Mouse (Mus musculus) heart, adult 2 months (tissue): Measurements from ENCODE around the gene Ptpn12. TPM values are rescaled to one million over a fixed set of nuclear protein-coding genes. Genes with fewer than 3 reads are reported as not detected.

Source experiments
- DNase-seq, 2 experiments: peaks; one replicate each; pipeline ENCODE4 v3.0.0; 2021
- H3K27ac ChIP-seq: fragments of 200-600 bp; 2 replicates; pipeline ENCODE4 v1.8.1; 2022
- H3K27me3 ChIP-seq: fragments of 200-500 bp; 2 replicates; pipeline ENCODE4 v1.6.1; 2012; ENCODE audit warnings: mild to moderate bottlenecking, low read length, inconsistent platforms, mixed read lengths; ENCODE audit not compliant: control insufficient read depth, insufficient read depth
- H3K36me3 ChIP-seq: fragments of 200-500 bp; 2 replicates; pipeline ENCODE4 v1.6.1; 2012; ENCODE audit warnings: low read length, inconsistent platforms; ENCODE audit not compliant: control insufficient read depth, insufficient read depth
- H3K4me1 ChIP-seq: fragments of 200-500 bp; 2 replicates; pipeline ENCODE4 v1.6.1; 2011; ENCODE audit warnings: low read length; ENCODE audit not compliant: control insufficient read depth, insufficient read depth
- H3K4me3 ChIP-seq: fragments of 200-600 bp; 2 replicates; pipeline ENCODE4 v1.8.1; 2022
- H3K79me2 ChIP-seq: fragments of 200-500 bp; replicated peaks from 2 replicates; pipeline ENCODE4 v1.6.1; 2012; ENCODE audit warnings: mild to moderate bottlenecking, inconsistent platforms, low read length, moderate library complexity, mixed read lengths; ENCODE audit not compliant: control insufficient read depth, insufficient read depth
- H3K9ac ChIP-seq: fragments of 200-500 bp; 2 replicates; pipeline ENCODE4 v1.6.1; 2012; ENCODE audit warnings: low read depth, mild to moderate bottlenecking, control low read depth, inconsistent platforms, low read length, mixed read lengths
- CTCF ChIP-seq: fragments of 200-600 bp; IDR thresholded peaks from 2 replicates; pipeline ENCODE4 v1.8.1; 2022; ENCODE audit warnings: antibody characterized with exemption, mild to moderate bottlenecking, moderate library complexity
- EP300 ChIP-seq: fragments of 200-500 bp; IDR thresholded peaks from 2 replicates; pipeline ENCODE4 v1.6.1; 2011; ENCODE audit warnings: low read depth, low read length, control low read depth; ENCODE audit not compliant: insufficient read depth
- POLR2A ChIP-seq: fragments of 200-500 bp; IDR thresholded peaks from 2 replicates; pipeline ENCODE4 v1.6.1; 2011; ENCODE audit warnings: mild to moderate bottlenecking, low read depth, low read length, control low read depth; ENCODE audit not compliant: insufficient read depth
- WGBS: fragments of 180-500 bp; shearing (Covaris S2); methylation state at CpG from one replicate; pipeline ENCODE4 v1.1.7; 2018; 5-methylcytosine and 5-hydroxymethylcytosine counted together
- intact Hi-C: fragments of 180-260 bp; cut with DNase I; formaldehyde crosslinking; loops from one replicate; pipeline ENCODE4 v1.15.1; 2025
- polyA plus RNA-seq: library from polyadenylated mRNA; depleted of rRNA; stranded (reverse); fragments of >200 nt; gene quantifications from 2 replicates; pipeline ENCODE4 v1.2.3, GENCODE M21; 2012
- total RNA-seq, 2 experiments: library from RNA; stranded (reverse); gene quantifications; 2 replicates each; pipeline ENCODE4 v1.2.3; 2021

Gene Ptpn12
- total and polyA plus RNA-seq, 3 experiments, result 24.8 to 29.0 (median 28.8) TPM

- peak; percentile 85 to 89 for DNase-seq
- WGBS, result under 1% methylated on average over 20 of the region's 20 CpGs
- peak overlapping the region; percentile 86 for H3K27ac ChIP-seq
- H3K4me1 ChIP-seq, result peaks cover 14% of the 10 kb centered on the region
- peaks cover 21% of the 10 kb centered on the region for H3K36me3 ChIP-seq
- intact Hi-C loops, result loop anchor here (1.0 to 10.0 kb wide), 6 partner anchors 42 to 370 kb away; partner anchors contain the start of genes Ccdc146, Fam185a, Phtf2 and Tmem60
- TF ChIP-seq CTCF (0 out of 2 replicates have a peak, but pooled peaks have one; percentile 3), EP300 (peak; percentile 77; the same call in 1 of the 2 replicates), POLR2A (peak; percentile 76)
- H3K79me2 ChIP-seq, result no peaks in the 10 kb centered on the region; the same call in 1 of the 2 replicates
- no peaks in the 10 kb centered on the region for H3K27me3 ChIP-seq
- H3K9ac ChIP-seq, result peak overlapping the region; percentile 99
- H3K4me3 ChIP-seq, result peak overlapping the region; percentile 83
Observed at GRCm38 (mm10) chr5:21054472-21055070, 1.1 kb downstream of the Ptpn12 start.

- Histone ChIP-seq H3K4me3 (peak overlapping the region; percentile 83), H3K27ac (peak overlapping the region; percentile 86), H3K36me3 (peaks cover 23% of the 10 kb centered on the region), H3K9ac (peak overlapping the region; percentile 38), H3K79me2 (no peaks in the 10 kb centered on the region; the same call in 1 of the 2 replicates), H3K27me3 (no peaks in the 10 kb centered on the region), H3K4me1 (peaks cover 16% of the 10 kb centered on the region)
- WGBS, result 11% methylated on average over 3 of the region's 3 CpGs
- peak in 1 of 2 experiments; percentile 23 for DNase-seq
- TF ChIP-seq EP300 (no peak), CTCF (no peak), POLR2A (no peak)
- intact Hi-C loops, result loop anchor here (1.0 to 10.0 kb wide), 7 partner anchors 19 to 371 kb away; partner anchors contain the start of genes Ccdc146, Fam185a, Phtf2 and Tmem60
Observed at GRCm38 (mm10) chr5:21053571-21054307, 2.0 kb downstream of the Ptpn12 start.

- H3K4me1 ChIP-seq, result peaks cover 16% of the 10 kb centered on the region
- no peak for DNase-seq
- H3K36me3 ChIP-seq, result peaks cover 23% of the 10 kb centered on the region
- H3K79me2 ChIP-seq, result peaks cover under 1% of the 10 kb centered on the region; the same call in 1 of the 2 replicates
- intact Hi-C loops, result loop anchor here (2.0 to 10.0 kb wide), 4 partner anchors 18 to 372 kb away; partner anchors contain the start of genes Ccdc146 and Fam185a
- no peak for TF ChIP-seq POLR2A
- no peak for TF ChIP-seq CTCF
- TF ChIP-seq EP300, result no peak
- H3K9ac ChIP-seq, result no peak overlapping the region
- H3K4me3 ChIP-seq, result no peak overlapping the region
- no peaks in the 10 kb centered on the region for H3K27me3 ChIP-seq
- WGBS, result 90% methylated on average over 1 of the region's 1 CpGs
- H3K27ac ChIP-seq, result no peak overlapping the region; the same call in 1 of the 2 replicates
Observed at GRCm38 (mm10) chr5:21052521-21052920, 3.2 kb downstream of the Ptpn12 start.

GRCm38 (mm10) chr5:21050770-21051122 is 5.0 kb downstream of the Ptpn12 start:
- Histone ChIP-seq H3K4me3 (no peak overlapping the region), H3K9ac (no peak overlapping the region), H3K27ac (no peak overlapping the region), H3K36me3 (peaks cover 33% of the 10 kb centered on the region), H3K4me1 (peaks cover 17% of the 10 kb centered on the region), H3K79me2 (peaks cover 4% of the 10 kb centered on the region), H3K27me3 (no peaks in the 10 kb centered on the region)
- TF ChIP-seq EP300 (no peak), CTCF (no peak), POLR2A (no peak)
- intact Hi-C loops, result loop anchor here (5.0 to 10.0 kb wide), 3 partner anchors 38 to 374 kb away; partner anchors contain the start of genes Ccdc146 and Fam185a
- 38% methylated on average over 2 of the region's 2 CpGs for WGBS
- DNase-seq, result no peak

GRCm38 (mm10) chr5:21050061-21050769 is 5.5 kb downstream of the Ptpn12 start:
- intact Hi-C loops, result loop anchor here (5.0 to 10.0 kb wide), 3 partner anchors 38 to 375 kb away; partner anchors contain the start of genes Ccdc146 and Fam185a
- Histone ChIP-seq H3K79me2 (peaks cover 4% of the 10 kb centered on the region), H3K36me3 (peaks cover 35% of the 10 kb centered on the region), H3K9ac (no peak overlapping the region), H3K27ac (no peak overlapping the region), H3K4me1 (peaks cover 17% of the 10 kb centered on the region), H3K27me3 (no peaks in the 10 kb centered on the region), H3K4me3 (no peak overlapping the region)
- TF ChIP-seq CTCF (no peak), POLR2A (no peak), EP300 (no peak)
- no peak for DNase-seq
- WGBS, result 30% methylated on average over 6 of the region's 6 CpGs
